Mouse (Mus musculus) CD4-positive, CD25-positive, alpha-beta regulatory T cell, adult 9 weeks (primary cell): Measurements from ENCODE around the gene Gm21680. TPM values are rescaled to one million over a fixed set of nuclear protein-coding genes. Genes with fewer than 3 reads are reported as not detected.

ENCODE experiments used
- polyA plus RNA-seq: library from polyadenylated mRNA; unstranded; fragments of 100-300 nt; shearing (Covaris generic); gene quantifications from one replicate; pipeline ENCODE4 v1.2.1, GENCODE M21; 2017

Gm21680 gene
- polyA plus RNA-seq: not detected

DNA sequence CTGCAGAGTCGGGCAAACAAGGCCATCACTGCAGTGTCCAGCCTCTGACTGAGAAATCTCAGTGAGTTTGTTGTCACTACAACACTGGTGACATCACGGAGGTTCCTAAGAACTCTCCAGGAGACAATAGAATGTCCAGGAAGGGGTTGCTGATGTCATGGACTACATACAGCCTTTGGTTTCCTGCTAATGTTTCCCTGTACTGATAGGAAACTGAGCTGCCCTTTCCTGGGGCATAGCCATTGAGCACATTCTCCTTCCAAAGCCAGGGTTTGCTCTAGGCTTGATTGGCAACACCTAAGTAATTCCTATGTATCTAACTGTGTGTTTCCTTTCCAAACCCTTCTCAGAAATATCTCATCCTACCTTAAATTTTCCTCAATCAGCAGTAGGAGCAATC, at the start of gene Gm21680:
TSS of gene Gm21680 (minus strand) at position 101 of the 400 bp plus-strand sequence.

DNA sequence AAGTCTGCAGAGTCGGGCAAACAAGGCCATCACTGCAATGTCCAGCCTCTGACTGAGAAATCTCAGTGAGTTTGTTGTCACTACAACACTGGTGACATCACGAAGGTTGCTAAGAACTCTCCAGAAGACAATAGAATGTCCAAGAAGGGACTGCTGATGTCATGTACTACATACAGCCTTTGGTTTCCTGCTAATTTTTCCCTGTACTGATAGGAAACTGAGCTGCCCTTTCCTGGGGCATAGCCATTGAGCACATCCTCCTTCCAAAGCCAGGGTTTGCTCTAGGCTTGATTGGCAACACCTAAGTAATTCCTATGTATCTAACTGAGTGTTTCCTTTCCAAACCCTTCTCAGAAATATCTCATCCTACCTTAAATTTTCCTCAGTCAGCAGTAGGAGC, 32.2 kb upstream of the Gm21680 start, which contains the start of gene Gm1979:
TSS of gene Gm1979 (minus strand) at position 101 of the 400 bp plus-strand sequence.

DNA sequence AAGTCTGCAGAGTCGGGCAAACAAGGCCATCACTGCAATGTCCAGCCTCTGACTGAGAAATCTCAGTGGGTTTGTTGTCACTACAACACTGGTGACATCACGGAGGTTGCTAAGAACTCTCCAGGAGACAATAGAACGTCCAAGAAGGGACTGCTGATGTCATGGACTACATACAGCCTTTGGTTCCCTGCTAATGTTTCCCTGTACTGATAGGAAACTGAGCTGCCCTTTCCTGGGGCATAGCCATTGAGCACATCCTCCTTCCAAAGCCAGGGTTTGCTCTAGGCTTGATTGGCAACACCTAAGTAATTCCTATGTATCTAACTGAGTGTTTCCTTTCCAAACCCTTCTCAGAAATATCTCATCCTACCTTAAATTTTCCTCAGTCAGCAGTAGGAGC, 16.1 kb upstream of the Gm21680 start, which contains the start of gene Gm21698:
TSS of gene Gm21698 (minus strand) at position 101 of the 400 bp plus-strand sequence.

DNA sequence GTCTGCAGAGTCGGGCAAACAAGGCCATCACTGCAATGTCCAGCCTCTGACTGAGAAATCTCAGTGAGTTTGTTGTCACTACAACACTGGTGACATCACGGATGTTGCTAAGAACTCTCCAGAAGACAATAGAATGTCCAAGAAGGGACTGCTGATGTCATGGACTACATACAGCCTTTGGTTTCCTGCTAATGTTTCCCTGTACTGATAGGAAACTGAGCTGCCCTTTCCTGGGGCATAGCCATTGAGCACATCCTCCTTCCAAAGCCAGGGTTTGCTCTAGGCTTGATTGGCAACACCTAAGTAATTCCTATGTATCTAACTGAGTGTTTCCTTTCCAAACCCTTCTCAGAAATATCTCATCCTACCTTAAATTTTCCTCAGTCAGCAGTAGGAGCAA, 18.1 kb downstream of the Gm21680 start, which contains the start of gene Gm21671:
TSS of gene Gm21671 (minus strand) at position 101 of the 400 bp plus-strand sequence.

DNA sequence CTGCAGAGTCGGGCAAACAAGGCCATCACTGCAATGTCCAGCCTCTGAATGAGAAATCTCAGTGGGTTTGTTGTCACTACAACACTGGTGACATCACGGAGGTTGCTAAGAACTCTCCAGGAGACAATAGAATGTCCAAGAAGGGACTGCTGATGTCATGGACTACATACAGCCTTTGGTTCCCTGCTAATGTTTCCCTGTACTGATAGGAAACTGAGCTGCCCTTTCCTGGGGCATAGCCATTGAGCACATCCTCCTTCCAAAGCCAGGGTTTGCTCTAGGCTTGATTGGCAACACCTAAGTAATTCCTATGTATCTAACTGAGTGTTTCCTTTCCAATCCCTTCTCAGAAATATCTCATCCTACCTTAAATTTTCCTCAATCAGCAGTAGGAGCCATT, 30.2 kb downstream of the Gm21680 start, which contains the start of gene Gm21663:
TSS of gene Gm21663 (minus strand) at position 101 of the 400 bp plus-strand sequence.

Other genes starting within 250 kb of the Gm21680 start
- 1.7 TPM for gene Actr3b, start 212.7 kb downstream of the Gm21680 start, polyA plus RNA-seq
- gene Gm21663, start 30.3 kb downstream of the Gm21680 start, polyA plus RNA-seq: not detected
- gene Gm21671, start 18.2 kb downstream of the Gm21680 start, polyA plus RNA-seq: not detected
- gene Gm21698, start 16.0 kb upstream of the Gm21680 start, polyA plus RNA-seq: not detected
- gene Gm1979, start 32.1 kb upstream of the Gm21680 start, polyA plus RNA-seq: not detected
- gene Gm5862, start 50.3 kb upstream of the Gm21680 start, polyA plus RNA-seq: not detected
- gene Speer4a, start 66.9 kb upstream of the Gm21680 start, polyA plus RNA-seq: not detected
- gene Gm7347, start 85.9 kb upstream of the Gm21680 start, polyA plus RNA-seq: not detected
- not detected for gene Gm10471, start 116.6 kb upstream of the Gm21680 start, polyA plus RNA-seq
- not detected for gene 5031410I06Rik, start 132.7 kb upstream of the Gm21680 start, polyA plus RNA-seq
- not detected for gene Gm10220, start 148.8 kb upstream of the Gm21680 start, polyA plus RNA-seq